Mouse (Mus musculus): ENCODE results near the gene Pes1.

Pes1 gene

DNA sequence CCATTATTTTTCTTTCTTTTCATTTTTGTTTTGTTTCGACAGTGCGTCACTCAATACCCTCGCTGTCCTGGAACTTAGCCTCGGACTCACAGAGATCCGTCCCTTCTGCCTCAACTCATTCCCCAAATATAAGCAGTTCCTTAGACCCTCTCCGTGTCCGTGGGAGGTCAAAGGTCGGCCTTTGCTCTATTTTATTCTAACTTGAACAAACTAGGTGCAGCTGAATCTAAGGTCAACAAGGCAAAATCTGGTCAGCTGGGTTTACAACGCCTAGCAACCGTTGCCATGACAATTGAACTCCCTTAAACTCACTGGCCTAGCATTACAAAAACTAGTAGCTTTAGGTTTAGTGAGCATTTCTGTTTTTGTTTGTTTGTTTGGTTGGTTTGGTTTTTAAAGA lies 620 bp upstream of the Pes1 start:
- no peak for DNase-seq (ENCODE audit: low spot score in 2 of 2)

DNA sequence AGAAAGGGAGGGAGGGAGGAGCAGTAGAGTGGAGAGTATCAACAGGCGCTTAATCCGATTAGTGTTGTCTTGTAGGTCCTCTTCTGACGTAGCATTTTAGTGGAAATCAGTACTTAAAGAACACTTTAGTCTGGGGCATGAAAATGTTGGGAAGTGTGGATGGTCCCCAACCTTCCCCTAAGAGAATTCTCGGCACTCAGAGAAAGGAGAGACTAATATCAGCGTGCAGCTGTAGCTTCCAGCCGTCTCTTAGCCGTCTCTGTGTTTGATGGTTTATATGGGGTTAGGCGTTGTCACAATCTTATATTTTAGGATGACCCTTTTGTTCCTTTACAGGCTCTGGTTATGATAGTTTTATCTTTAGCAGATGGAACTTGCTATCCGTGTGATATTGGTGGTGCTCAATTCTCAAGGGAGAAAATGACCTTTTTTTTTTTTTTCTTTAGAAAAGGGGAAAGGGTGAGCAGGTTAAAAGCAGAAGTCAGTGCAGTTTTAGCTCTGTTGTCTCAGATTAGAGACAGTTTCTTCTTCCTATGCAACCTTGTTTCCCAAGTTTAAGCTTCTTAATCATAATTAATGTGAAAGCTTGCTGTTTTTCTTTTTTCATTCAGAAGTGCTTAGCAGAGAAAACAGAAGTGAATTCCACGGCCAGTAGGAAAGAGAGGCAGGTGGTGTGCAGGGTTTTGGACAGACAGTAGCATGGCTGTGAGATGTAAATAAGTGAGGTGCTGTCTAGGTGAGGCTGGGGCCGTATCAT lies 819 bp downstream of the Pes1 start:
- DNase-seq (ENCODE audit: low spot score in 2 of 2) = no peak

- DNase-seq (ENCODE audit: low spot score in 2 of 2) = no peak
Observed at GRCm38 (mm10) chr11:3969837-3970236, 6.1 kb downstream of the Pes1 start.

GRCm38 (mm10) chr11:3970361-3970760 lies 6.6 kb downstream of the Pes1 start:
- DNase-seq (ENCODE audit: low spot score in 2 of 2) = no peak

DNA sequence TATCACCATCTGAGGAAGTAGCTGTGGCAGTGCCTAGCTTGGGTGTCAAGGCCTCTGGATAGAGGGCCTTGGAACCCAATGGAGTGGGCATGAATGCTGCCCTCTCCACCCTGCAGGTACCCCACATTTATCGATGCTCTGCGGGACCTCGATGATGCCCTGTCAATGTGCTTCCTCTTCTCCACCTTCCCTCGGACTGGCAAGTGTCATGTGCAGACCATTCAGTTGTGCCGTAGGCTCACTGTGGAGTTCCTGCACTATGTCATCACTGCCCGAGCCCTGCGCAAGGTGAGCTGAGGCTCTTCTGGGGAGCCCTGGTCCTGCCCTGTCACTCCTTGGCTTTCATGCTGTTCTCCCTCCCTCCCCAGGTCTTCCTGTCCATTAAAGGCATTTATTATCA lies 9.3 kb downstream of the Pes1 start:
- no peak for DNase-seq (ENCODE audit: low spot score in 2 of 2)

GRCm38 (mm10) chr11:3974311-3974710 lies 10.5 kb downstream of the Pes1 start:
- peak in 1 of 2 experiments; percentile 50 for DNase-seq (ENCODE audit: low spot score in 2 of 2)

DNA sequence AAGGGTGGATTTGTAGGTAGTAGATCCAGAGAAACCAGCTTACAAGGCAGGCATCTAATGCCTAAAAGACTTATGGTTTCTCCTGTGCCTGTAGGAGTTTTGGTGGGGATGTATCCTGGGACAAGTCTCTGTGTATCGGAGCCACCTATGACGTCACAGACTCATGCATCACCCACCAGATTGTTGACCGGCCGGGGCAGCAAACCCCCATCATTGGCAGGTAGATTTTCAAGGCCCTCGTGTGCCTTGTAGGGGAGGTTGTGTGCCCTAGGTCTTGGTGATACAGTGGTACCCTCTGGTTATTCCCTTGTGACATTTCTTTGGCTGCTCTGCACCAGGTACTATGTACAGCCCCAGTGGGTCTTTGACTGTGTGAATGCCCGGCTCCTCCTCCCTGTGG lies 12.9 kb downstream of the Pes1 start, which contains the start of gene 4930556J24Rik:
4930556J24Rik (minus strand) TSS at position 101 of the 400 bp plus-strand sequence.
- no peak for DNase-seq (ENCODE audit: low spot score in 2 of 2)

DNA sequence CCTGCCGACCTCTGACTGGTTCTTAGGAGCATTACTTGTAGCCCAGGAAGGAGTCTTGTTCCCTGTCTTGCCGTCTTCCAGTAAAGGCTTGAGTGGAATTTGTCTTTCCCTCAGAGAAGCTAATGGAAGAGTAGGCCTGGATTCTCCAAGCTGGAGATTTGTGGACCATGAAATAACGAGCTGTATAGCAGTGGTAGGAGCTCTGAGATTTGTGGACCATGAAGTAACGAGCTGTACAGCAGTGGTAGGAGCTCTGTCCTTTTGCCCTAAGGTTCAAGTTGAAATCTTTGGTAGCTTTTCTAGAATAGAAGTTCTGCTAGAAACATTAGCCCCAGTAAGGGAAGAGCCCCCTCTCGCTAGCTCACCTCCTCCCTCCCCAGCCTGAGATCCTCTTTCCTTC lies 14.6 kb downstream of the Pes1 start:
- DNase-seq (ENCODE audit: low spot score in 2 of 2) = no peak

GRCm38 (mm10) chr11:3981536-3981935 lies 17.8 kb downstream of the Pes1 start:
- DNase-seq (ENCODE audit: low spot score in 2 of 2) = no peak

DNA sequence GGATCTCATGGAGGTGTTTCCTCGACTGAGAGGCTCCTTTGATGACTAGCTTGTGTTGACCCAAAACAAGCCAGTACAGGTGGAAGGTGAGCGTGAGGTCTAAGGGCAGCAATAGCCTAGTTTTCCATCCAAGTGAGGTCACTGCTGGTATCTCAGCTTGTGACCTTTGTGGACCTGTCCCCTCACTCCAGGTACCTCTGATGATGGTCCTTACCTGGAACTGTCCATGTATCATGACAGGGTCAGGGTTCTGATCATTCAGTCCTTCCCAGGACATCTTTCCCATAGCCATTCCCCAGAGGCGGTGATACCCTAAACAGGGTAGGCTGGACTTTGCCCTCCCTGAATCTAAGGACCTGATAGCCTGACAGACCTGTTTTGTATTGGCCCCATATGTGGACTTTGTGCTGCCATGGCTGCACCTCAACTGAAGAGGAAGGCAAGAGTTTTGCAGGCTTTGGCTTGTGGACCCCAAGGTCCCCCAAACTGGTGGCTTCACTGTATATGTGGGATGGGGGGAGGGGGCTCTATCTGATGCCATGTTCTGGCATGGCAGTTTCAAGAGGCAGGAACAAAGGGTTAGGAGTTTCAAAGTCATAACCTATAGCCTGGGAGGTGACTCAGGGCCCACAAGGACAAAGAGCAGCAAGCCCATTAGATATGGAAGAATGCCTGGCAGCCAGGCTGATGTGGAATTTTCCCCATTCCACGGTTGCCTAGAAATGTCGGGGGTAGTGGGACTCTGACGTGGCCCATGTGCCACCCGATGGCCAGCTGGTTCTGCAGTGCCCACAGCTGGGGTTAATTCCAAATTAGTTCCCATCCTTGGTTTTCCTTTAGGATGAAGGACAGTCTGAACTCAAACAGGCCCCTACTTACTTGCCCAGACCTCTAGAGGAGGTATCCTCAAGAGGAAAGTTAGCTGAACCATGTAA lies 18.8 kb downstream of the Pes1 start:
- DNase-seq (ENCODE audit: low spot score in 2 of 2) = no peak

GRCm38 (mm10) chr11:3983291-3983862 lies 19.6 kb downstream of the Pes1 start, which contains the start of gene Gal3st1:
Gal3st1 (plus strand) TSS chr11:3983636.
- DNase-seq (ENCODE audit: low spot score in 2 of 2) = peak in 1 of 2 experiments; percentile 22

GRCm38 (mm10) chr11:3983863-3984745 lies 20.3 kb downstream of the Pes1 start:
- DNase-seq (ENCODE audit: low spot score in 2 of 2) = peak in 1 of 2 experiments; percentile 12

DNA sequence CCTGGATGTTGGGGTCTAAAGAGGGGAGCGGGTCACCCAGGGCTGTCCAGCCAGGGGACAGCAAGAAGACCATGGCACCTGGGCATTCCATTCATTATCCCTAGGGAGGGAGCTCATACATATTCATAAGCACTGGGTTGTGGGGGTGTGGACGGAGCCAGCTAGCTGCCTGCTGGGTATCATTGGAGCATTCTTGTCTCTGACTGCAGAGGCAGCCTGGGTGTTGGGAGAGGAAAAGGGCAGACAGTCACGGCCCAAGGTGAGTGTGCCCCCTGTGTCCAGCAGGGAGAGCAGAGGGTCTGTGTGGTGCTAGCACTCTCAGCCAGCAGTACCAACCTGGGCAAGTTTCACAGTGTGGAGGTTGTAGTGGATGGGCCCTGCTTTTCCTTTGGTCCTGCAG lies 26.0 kb downstream of the Pes1 start:
- DNase-seq (ENCODE audit: low spot score in 2 of 2) = no peak

DNA sequence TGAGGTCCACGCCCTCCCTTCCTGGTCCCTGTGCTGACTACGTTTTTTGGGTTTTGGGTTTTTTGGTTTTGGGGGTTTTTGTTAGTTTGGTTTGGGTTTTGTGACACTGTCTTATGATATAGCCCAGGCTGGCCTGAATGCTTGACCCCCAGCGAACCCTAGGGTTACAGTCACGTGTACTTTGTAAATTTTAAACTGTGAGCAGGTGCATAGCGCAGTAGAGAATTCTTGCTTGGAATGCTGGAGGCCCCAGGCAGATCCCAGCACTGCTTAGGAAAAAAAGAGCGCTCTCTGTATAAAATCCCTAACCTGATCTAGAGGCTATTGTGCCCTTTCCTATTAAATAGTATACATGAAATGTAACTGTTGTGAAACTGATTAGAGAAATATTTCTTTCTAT lies 29.4 kb downstream of the Pes1 start:
- DNase-seq (ENCODE audit: low spot score in 2 of 2) = no peak

DNA sequence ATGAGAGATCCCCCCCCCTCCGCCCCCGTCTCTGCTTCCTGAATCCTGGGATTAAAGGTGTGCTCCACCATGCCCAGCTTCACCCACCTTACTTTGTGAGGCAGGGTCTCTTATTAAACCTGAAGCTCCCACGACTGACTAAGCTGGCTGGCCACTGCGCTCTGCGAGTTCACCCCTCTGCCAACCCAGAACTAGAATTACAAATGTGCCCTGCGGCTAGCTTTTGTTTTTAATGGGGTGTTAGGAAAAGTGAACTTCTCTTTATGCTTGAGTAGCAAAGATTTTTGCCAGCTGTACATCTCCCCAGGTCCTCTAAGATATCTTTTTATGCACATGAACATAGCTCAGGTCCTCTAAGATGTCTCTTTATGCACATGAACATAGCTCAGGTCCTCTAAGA lies 30.1 kb downstream of the Pes1 start:
- DNase-seq (ENCODE audit: low spot score in 2 of 2) = no peak

DNA sequence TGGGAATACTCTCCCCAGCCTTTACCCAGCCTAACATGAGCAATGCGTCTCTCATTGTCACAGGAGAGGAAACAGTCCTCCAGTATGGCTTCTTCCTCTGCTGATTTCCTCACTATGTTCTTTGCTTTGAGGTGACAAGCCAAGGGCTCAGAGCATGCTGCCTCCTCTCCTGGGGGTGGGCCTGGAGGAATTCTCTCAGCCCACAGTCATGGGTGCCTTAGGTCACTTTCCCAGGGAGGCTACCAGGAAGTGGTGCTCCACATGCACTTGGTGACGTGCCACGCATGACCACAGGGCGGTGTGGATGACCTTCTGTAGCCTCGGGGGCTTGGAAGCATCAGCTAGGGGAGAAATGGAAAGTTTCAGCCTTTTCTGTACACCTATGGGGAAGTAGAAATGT lies 31.7 kb downstream of the Pes1 start:
- no peak for DNase-seq (ENCODE audit: low spot score in 2 of 2)

DNA sequence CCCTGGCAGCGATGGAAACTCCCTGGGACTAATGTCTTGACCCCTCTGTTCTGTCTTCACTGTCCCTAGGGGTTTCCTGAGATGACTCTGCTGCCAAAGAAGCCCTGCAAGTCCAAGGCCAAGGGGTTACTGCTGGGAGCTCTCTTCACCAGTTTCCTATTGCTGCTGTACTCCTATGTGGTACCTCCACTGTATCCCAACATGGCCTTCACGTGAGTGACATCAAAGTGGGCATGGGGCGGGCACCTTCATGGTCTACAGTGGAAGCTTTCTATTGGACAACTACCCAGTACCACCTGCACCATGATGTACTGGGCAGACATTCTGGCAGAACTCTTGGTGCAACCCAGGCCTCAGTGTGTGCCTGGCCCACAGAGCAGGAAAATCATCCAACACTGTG lies 33.1 kb downstream of the Pes1 start:
- no peak for DNase-seq (ENCODE audit: low spot score in 2 of 2)

DNA sequence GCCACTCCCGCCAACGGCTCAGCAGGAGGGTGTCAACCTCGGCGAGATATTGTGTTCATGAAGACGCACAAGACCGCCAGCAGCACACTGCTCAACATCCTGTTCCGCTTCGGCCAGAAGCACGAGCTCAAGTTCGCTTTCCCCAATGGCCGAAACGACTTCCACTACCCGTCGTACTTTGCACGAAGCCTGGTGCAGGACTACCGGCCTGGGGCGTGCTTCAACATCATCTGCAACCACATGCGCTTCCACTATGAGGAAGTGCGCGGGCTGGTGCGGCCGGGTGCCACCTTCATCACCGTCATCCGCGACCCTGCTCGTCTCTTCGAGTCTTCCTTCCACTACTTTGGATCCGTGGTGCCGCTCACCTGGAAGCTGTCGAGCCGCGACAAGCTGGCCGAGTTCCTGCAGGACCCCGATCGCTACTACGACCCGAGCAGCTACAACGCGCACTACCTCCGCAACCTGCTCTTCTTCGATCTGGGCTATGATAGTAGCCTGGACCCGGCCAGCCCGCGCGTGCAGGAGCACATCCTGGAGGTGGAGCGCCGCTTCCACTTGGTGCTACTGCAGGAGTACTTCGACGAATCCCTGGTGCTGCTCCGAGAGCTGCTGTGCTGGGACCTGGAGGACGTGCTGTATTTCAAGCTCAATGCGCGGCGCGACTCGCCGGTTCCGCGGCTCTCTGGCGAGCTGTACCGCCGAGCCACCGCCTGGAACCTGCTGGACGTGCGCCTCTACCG lies 34.4 kb downstream of the Pes1 start:
- no peak for DNase-seq (ENCODE audit: low spot score in 2 of 2)

DNA sequence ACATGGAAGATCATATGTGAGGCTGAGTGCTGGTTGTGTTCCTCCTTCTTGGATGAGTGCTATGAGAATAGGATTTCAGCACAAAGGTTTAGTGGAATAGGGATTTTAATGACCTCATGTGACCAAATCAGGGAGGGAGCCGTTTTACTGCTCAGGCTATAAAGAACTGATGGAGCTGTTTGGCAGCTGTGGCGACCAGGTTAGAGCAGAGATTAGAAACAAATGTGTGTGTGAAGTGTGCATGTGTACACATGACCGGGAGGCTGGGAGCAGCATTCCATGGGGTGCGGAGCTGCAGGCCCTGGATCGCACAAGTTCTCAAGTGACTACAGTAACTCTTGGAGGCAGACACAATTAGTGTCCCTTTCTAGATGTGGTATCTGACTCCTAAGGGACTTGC lies 35.8 kb downstream of the Pes1 start:
- DNase-seq (ENCODE audit: low spot score in 2 of 2) = no peak

- DNase-seq (ENCODE audit: low spot score in 2 of 2) = peak in 1 of 2 experiments; percentile 72
Observed at GRCm38 (mm10) chr11:4001603-4002002, 37.8 kb downstream of the Pes1 start.
